ENCODE assay signal across 16 mouse cellular contexts in the genomic region with DNA sequence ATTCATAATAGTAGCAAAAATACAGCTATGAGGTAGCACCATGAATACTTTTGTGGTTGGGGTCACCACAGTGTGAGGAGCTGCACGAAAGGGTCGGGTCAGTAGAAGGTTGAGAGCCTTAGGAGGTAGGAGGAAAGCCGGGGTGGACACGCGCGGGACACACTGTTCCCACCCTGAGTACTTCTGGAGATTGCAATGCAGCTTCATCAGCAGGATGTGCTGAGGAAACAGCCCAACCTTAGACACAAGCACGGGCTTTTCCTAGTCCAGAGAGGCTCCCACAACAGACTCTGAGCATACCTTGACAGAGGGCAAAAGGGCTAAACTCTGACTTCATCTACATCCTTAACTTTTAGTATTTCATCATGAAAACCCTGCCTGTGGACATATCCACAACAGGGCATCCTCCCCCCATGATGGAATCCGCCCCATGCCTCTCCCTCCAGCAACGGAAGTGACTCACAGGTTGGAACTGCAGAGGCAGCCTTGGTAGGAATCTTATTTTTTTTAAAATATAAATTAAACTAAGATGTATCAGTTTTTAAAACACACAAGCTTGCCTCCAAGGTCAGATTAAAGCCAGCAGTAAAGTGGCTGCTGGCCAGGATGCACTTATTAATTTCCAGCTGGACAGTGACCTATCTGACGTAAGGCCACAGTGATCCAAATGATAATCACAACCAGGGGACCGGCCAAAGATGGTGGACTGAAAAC.
DNase-seq lines count a peak whose midpoint lies in the region; ATAC-seq and TF ChIP-seq lines count a peak whose summit lies in the region.
"Had no signal": no experiment of that assay in that cellular context is flagged by ENCODE, and none has a peak within 500 bp of the region (broad histone marks: within the 10 kb centered on the region; RNA-seq: fewer than 3 reads in every experiment).

No protein-coding gene starts in this region.

- no peaks in the 10 kb centered on the region for H3K9me3 ChIP-seq in heart, embryonic 10.5 days
- no peaks in the 10 kb centered on the region for H3K9me3 ChIP-seq in heart, postnatal 0 days (replicated peaks; ENCODE audit: control insufficient read depth, low read length)
- H3K9me3 ChIP-seq in intestine, embryonic 16.5 days (ENCODE audit: control insufficient read depth, low read length): no peaks in the 10 kb centered on the region
- H3K9me3 ChIP-seq: embryonic facial prominence, embryonic 12.5 days; forebrain, embryonic 10.5 days; heart, embryonic 15.5 days had no signal

- no peak for TF ChIP-seq EP300 in heart, postnatal 0 days (IDR thresholded peaks at IDR 0.05; ENCODE audit: low read depth)

- H3K4me1 ChIP-seq in heart, embryonic 10.5 days: 0 out of 2 replicates have a peak, but pooled peaks cover 3% of the 10 kb centered on the region
- H3K4me1 ChIP-seq in heart, postnatal 0 days (ENCODE audit: control insufficient read depth, insufficient read depth): no peaks in the 10 kb centered on the region
- H3K4me1 ChIP-seq in intestine, embryonic 16.5 days (ENCODE audit: control insufficient read depth, insufficient read depth, low read length): no peaks in the 10 kb centered on the region
- H3K4me1 ChIP-seq: embryonic facial prominence, embryonic 12.5 days; forebrain, embryonic 10.5 days; heart, embryonic 15.5 days had no signal

- TF ChIP-seq CTCF in heart, postnatal 0 days (IDR thresholded peaks at IDR 0.05; ENCODE audit: low read depth): no peak

- H3K27me3 ChIP-seq in heart, embryonic 10.5 days (ENCODE audit: insufficient read depth, poor library complexity, severe bottlenecking): no peaks in the 10 kb centered on the region
- H3K27me3 ChIP-seq in heart, postnatal 0 days (ENCODE audit: control insufficient read depth, insufficient read depth, low read length): no peaks in the 10 kb centered on the region
- no peaks in the 10 kb centered on the region for H3K27me3 ChIP-seq in intestine, embryonic 16.5 days (replicated peaks; ENCODE audit: control insufficient read depth, insufficient read depth, low read length)
- H3K27me3 ChIP-seq: embryonic facial prominence, embryonic 12.5 days; heart, embryonic 15.5 days had no signal

- ATAC-seq in heart, postnatal 0 days (ENCODE audit: insufficient read depth, low read depth): peak; percentile 33; the same call in 1 of the 2 replicates
- no peak for ATAC-seq in intestine, embryonic 16.5 days

- DNase-seq in heart, adult 18-20 months: peak; percentile 39 to 49
- DNase-seq in heart, embryonic 10.5 days (ENCODE audit: low spot score): no peak
- DNase-seq in 3134 (ENCODE audit: extremely low read depth, insufficient read length, low spot score) (peak; percentile 31), adipocyte (ENCODE audit: low spot score) (peak; percentile 20)
- DNase-seq in heart, postnatal 0 days (ENCODE audit: low spot score): no peak
- DNase-seq in T-cell, adult 2 months (ENCODE audit: low spot score): no peak
- DNase-seq: cerebellum, postnatal 36 days; liver; lung, postnatal 10 days; right cerebral cortex, postnatal 25 days; thymus, postnatal 25 days had no signal

- 92% methylated on average over 11 of the region's 11 CpGs for WGBS in heart, embryonic 10.5 days
- WGBS in heart, postnatal 0 days: 76% methylated on average over 11 of the region's 11 CpGs
- WGBS in intestine, embryonic 16.5 days: 88% methylated on average over 11 of the region's 11 CpGs

- H3K36me3 ChIP-seq in heart, embryonic 10.5 days: peaks cover 95% of the 10 kb centered on the region
- peaks cover 84% of the 10 kb centered on the region for H3K36me3 ChIP-seq in heart, postnatal 0 days (replicated peaks; ENCODE audit: control insufficient read depth, insufficient read depth, low read length)
- peaks cover 4% of the 10 kb centered on the region; the same call in 1 of the 2 replicates for H3K36me3 ChIP-seq in intestine, embryonic 16.5 days (ENCODE audit: control insufficient read depth, insufficient read depth, low read length)

- no peak overlapping the region for H3K27ac ChIP-seq in heart, embryonic 10.5 days
- peak overlapping the region; percentile 23; the same call in 1 of the 2 replicates for H3K27ac ChIP-seq in heart, postnatal 0 days (ENCODE audit: low read depth)
- H3K27ac ChIP-seq in intestine, embryonic 16.5 days (ENCODE audit: low read length): no peak overlapping the region
- H3K27ac ChIP-seq: embryonic facial prominence, embryonic 12.5 days; forebrain, embryonic 10.5 days; heart, embryonic 15.5 days; hindbrain, embryonic 14.5 days had no signal

- no peak overlapping the region for H3K4me3 ChIP-seq in heart, embryonic 10.5 days
- no peak overlapping the region for H3K4me3 ChIP-seq in heart, postnatal 0 days (ENCODE audit: low read depth, low read length)
- no peak overlapping the region for H3K4me3 ChIP-seq in intestine, embryonic 16.5 days (ENCODE audit: low read length)
- H3K4me3 ChIP-seq: embryonic facial prominence, embryonic 12.5 days; forebrain, embryonic 10.5 days; heart, embryonic 15.5 days had no signal

- no peak overlapping the region for H3K9ac ChIP-seq in heart, postnatal 0 days (replicated peaks; ENCODE audit: low read depth, low read length)
- no peak overlapping the region for H3K9ac ChIP-seq in intestine, embryonic 16.5 days (ENCODE audit: low read depth, low read length)
- H3K9ac ChIP-seq: embryonic facial prominence, embryonic 12.5 days; heart, embryonic 15.5 days; hindbrain, embryonic 14.5 days had no signal

- H3K4me2 ChIP-seq in heart, postnatal 0 days (ENCODE audit: low read depth, low read length): no peak overlapping the region
- no peak overlapping the region for H3K4me2 ChIP-seq in intestine, embryonic 16.5 days (ENCODE audit: low read depth, low read length)
- H3K4me2 ChIP-seq: embryonic facial prominence, embryonic 12.5 days; heart, embryonic 15.5 days; hindbrain, embryonic 14.5 days had no signal

Comparison
In these comparisons a context has a peak if more than half of its experiments do, and no peak if none do; other contexts are left out.
1. DNase-seq: peak in heart, adult 18-20 months (2 of 2), 3134 (single experiment) and adipocyte (single experiment); none in heart, embryonic 10.5 days (single experiment), heart, postnatal 0 days (single experiment) and T-cell, adult 2 months (single experiment).